Mouse (Mus musculus) midbrain, postnatal 0 days (tissue): ENCODE results near the gene Ica1. TPM values are rescaled to one million over a fixed set of nuclear protein-coding genes. Genes with fewer than 3 reads are reported as not detected.

Experiments
- ATAC-seq: fragments of 200-750 bp; cut with Nextera tagmentation; 2 replicates; pipeline ENCODE4 v1.8.0; 2017; ENCODE audit warnings: moderate number of reproducible peaks, mild to moderate bottlenecking, moderate TSS enrichment, moderate library complexity; ENCODE audit not compliant: low FRiP score
- DNase-seq: peaks from one replicate; pipeline ENCODE4 v3.0.0-alpha.2; 2015; ENCODE audit warnings: low spot score
- H3K27ac ChIP-seq: fragments of 300-500 bp; sonication (generic); 2 replicates; pipeline ENCODE4 v1.5.1; 2014; ENCODE audit warnings: low read depth, mild to moderate bottlenecking, low read length, mixed read lengths
- H3K27me3 ChIP-seq: fragments of 300-500 bp; sonication (generic); 2 replicates; pipeline ENCODE4 v1.6.1; 2014; ENCODE audit warnings: low read length, control low read depth, mixed read lengths; ENCODE audit not compliant: insufficient read depth
- H3K36me3 ChIP-seq: fragments of 300-500 bp; sonication (generic); 2 replicates; pipeline ENCODE4 v1.6.1; 2014; ENCODE audit warnings: low read length, control low read depth, mixed read lengths; ENCODE audit not compliant: insufficient read depth
- H3K4me1 ChIP-seq: fragments of 300-500 bp; sonication (generic); 2 replicates; pipeline ENCODE4 v1.6.1; 2014; ENCODE audit warnings: mild to moderate bottlenecking, control low read depth, antibody characterized with exemption, low read length, mixed read lengths; ENCODE audit not compliant: insufficient read depth
- H3K4me2 ChIP-seq: fragments of 300-500 bp; sonication (generic); 2 replicates; pipeline ENCODE4 v1.6.1; 2014; ENCODE audit warnings: low read depth, mild to moderate bottlenecking, low read length, mixed read lengths; ENCODE audit not compliant: poor library complexity, severe bottlenecking
- H3K4me3 ChIP-seq: fragments of 300-500 bp; sonication (generic); 2 replicates; pipeline ENCODE4 v1.5.1; 2014; ENCODE audit warnings: low read depth, mild to moderate bottlenecking, low read length, moderate library complexity
- H3K9ac ChIP-seq: fragments of 300-500 bp; sonication (generic); replicated peaks from 2 replicates; pipeline ENCODE4 v1.6.1; 2014; ENCODE audit warnings: mild to moderate bottlenecking, low read length, moderate library complexity, mixed read lengths; ENCODE audit not compliant: poor library complexity, severe bottlenecking
- H3K9me3 ChIP-seq: fragments of 300-500 bp; sonication (generic); 2 replicates; pipeline ENCODE4 v1.6.1; 2016; ENCODE audit warnings: low read length, control low read depth
- CTCF ChIP-seq: IDR thresholded peaks from 2 replicates; pipeline ENCODE4 v1.5.1; 2016; ENCODE audit warnings: antibody characterized with exemption, mild to moderate bottlenecking
- WGBS: fragments of 180-500 bp; shearing (Covaris S2); extraction: QIAGEN DNeasy Blood & Tissue Kit; methylation state at CpG from one replicate; pipeline ENCODE4 v1.1.7; 2014; 5-methylcytosine and 5-hydroxymethylcytosine counted together
- polyA plus RNA-seq: library from polyadenylated mRNA; unstranded; fragments of >200 nt; fragmentation: Nextera tagmentation; extraction: Ambion mirVana; gene quantifications from 2 replicates; pipeline ENCODE4 v1.2.1, GENCODE M21; 2015
- total RNA-seq: library from RNA; depleted of rRNA; stranded (reverse); fragments of >200 nt; gene quantifications from 2 replicates; pipeline ENCODE4 v1.2.3, GENCODE M21; 2014

Gene Ica1
- total and polyA plus RNA-seq, 2 experiments from 2014 or later = 57.4 to 98.7 TPM

DNA sequence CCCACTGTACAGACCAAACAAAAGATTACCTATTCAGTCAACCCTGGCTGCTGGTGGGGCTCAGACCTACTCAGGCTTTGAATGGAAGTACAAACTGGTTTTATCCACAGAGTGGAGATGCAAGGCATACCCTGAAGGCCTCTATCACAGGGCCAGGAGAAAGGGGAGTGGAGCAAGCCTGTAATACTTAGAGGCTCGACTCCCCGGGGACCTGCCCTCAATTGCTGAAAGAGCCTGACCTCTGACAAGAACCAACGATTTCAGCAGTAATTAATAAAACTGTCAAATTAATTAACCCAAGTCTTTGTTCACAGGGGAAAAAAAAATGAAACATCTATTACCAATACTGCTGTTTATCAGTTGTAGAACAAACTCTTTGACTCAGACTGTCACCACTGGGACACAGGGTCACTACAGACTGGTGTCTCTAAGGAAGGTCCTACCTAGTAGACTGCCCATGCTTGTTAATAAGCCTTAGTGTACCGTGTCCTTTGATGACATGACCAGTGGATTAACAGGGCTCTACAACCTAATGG lies 46.6 kb downstream of the Ica1 start:
- ATAC-seq = no peak
- Histone ChIP-seq H3K9me3 (no peaks in the 10 kb centered on the region), H3K9ac (no peak overlapping the region), H3K27ac (no peak overlapping the region), H3K4me3 (no peak overlapping the region), H3K4me1 (no peaks in the 10 kb centered on the region), H3K4me2 (no peak overlapping the region), H3K36me3 (0 out of 2 replicates have a peak, but pooled peaks cover 3% of the 10 kb centered on the region), H3K27me3 (no peaks in the 10 kb centered on the region)
- no peak for DNase-seq
- 47% methylated on average over 4 of the region's 4 CpGs for WGBS
- TF ChIP-seq CTCF = no peak

DNA sequence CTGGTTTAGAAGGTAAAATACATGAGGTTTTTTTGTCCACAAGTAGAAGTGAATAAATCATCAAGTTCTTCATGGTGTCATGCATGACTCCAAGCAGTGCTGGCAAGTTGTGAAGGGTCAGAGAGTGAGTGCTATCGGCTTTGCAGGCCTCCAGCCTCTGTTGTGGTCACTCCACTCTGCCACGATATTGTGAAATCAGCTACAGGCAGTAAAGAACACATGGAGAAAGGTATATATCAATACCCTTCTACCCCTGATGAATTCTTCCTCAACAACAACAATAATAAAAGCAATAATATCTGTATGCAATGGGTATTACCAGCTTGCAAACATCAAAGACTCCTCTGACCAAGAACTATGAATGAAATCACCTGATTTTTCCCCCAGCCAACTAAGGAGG lies 47.9 kb downstream of the Ica1 start:
- no peak overlapping the region for H3K4me2 ChIP-seq
- no peak overlapping the region for H3K9ac ChIP-seq
- 0 out of 2 replicates have a peak, but pooled peaks cover 3% of the 10 kb centered on the region for H3K36me3 ChIP-seq
- H3K4me3 ChIP-seq = no peak overlapping the region
- no peaks in the 10 kb centered on the region for H3K27me3 ChIP-seq
- 98% methylated on average over 2 of the region's 2 CpGs for WGBS
- H3K4me1 ChIP-seq = no peaks in the 10 kb centered on the region
- no peak overlapping the region for H3K27ac ChIP-seq
- DNase-seq (no peak), ATAC-seq (no peak)
- TF ChIP-seq CTCF = no peak
- no peaks in the 10 kb centered on the region for H3K9me3 ChIP-seq

DNA sequence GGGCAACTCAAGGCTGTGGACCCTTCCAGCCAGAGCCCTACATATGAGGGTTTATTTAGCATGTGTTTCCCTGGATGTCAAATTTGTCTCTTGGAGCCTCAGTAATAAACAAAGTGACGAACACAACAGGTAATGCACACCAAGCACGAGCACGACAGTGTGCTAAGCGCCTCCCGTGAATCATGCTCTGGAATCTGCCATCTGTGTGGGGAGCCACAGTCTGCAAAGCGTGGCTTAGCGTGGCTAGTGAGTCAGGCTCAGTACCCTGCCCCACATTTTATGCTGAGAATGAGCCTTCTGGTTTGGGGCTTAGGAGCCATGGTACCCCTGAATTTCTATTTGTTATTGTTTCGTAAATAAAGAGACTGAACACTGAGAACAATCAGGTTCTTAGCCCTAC lies 50.5 kb downstream of the Ica1 start:
- WGBS = 93% methylated on average over 8 of the region's 8 CpGs
- Histone ChIP-seq H3K27ac (no peak overlapping the region), H3K4me3 (no peak overlapping the region), H3K27me3 (no peaks in the 10 kb centered on the region), H3K9ac (no peak overlapping the region), H3K4me1 (no peaks in the 10 kb centered on the region), H3K4me2 (no peak overlapping the region), H3K36me3 (0 out of 2 replicates have a peak, but pooled peaks cover 3% of the 10 kb centered on the region), H3K9me3 (no peaks in the 10 kb centered on the region)
- no peak for ATAC-seq
- no peak for DNase-seq
- TF ChIP-seq CTCF = no peak

DNA sequence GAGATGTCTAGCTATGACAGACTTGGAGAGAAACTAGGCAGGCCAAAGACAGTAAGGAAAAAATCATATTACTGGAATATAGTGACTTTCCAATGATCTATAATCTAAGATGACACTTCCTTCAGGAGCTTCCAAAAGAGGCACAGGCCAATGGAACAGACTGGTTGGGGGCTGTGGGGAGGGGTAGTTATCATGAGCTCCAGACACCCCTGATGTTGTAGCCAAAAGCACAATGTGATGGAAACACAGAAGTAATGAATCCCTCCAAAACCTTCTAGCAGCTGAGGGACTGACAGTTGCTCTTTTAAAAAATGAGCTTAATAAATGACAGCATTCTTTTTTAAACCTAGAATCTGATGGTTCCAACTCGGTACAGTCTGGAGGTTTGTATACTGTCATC lies 52.7 kb downstream of the Ica1 start:
- Histone ChIP-seq H3K36me3 (0 out of 2 replicates have a peak, but pooled peaks cover 3% of the 10 kb centered on the region), H3K27me3 (no peaks in the 10 kb centered on the region), H3K9ac (no peak overlapping the region), H3K4me3 (no peak overlapping the region), H3K27ac (no peak overlapping the region), H3K9me3 (no peaks in the 10 kb centered on the region), H3K4me1 (no peaks in the 10 kb centered on the region), H3K4me2 (no peak overlapping the region)
- TF ChIP-seq CTCF = no peak
- 82% methylated on average over 1 of the region's 1 CpGs for WGBS
- DNase-seq (no peak), ATAC-seq (no peak)

DNA sequence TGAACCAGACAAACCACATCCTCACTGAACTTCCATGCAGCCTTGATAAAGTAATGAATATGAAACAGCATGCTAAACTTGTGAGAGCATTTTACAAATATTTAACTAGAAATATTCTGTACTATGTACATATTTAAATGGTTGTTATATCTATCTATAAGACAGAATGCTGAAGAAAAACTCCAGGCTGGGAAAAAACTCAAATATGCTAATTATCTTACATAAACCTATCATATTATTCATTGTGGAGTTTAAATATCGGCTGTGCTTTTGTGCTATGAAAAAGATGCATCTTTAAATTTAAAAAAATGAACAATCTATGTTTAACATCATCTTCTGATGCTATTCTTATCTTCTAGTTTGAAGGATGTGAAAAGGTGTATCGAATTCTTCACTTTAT lies 58.6 kb downstream of the Ica1 start:
- Histone ChIP-seq H3K27me3 (no peaks in the 10 kb centered on the region), H3K4me2 (no peak overlapping the region), H3K4me1 (no peaks in the 10 kb centered on the region), H3K27ac (no peak overlapping the region), H3K4me3 (no peak overlapping the region), H3K9ac (no peak overlapping the region), H3K9me3 (no peaks in the 10 kb centered on the region), H3K36me3 (no peaks in the 10 kb centered on the region)
- TF ChIP-seq CTCF = no peak
- WGBS = 92% methylated on average over 2 of the region's 2 CpGs
- DNase-seq (no peak), ATAC-seq (no peak)

DNA sequence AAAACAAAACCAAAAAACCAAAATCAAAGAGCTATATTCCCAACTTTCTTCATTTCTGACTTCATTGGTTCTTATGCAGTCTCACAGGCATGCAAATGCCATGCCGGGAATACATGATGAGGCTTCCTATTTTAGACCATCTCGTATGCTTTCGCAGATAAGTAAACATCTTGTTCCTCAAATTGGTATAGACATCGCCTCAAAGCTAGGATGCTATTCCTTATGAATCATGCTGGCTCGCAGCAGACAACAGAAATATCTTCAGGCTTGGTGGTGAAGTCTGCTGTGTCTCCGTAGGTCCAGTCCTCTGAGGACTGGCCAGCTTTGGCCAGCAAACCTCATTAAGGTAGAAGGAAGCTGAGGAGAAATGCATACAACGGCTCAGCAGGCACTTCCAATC lies 60.3 kb downstream of the Ica1 start:
- Histone ChIP-seq H3K27me3 (no peaks in the 10 kb centered on the region), H3K27ac (no peak overlapping the region), H3K9me3 (no peaks in the 10 kb centered on the region), H3K36me3 (no peaks in the 10 kb centered on the region), H3K4me2 (no peak overlapping the region), H3K4me1 (no peaks in the 10 kb centered on the region), H3K4me3 (no peak overlapping the region), H3K9ac (no peak overlapping the region)
- DNase-seq (no peak), ATAC-seq (no peak)
- TF ChIP-seq CTCF = no peak
- 91% methylated on average over 7 of the region's 7 CpGs for WGBS
